Mouse (Mus musculus): ENCODE measurements around the gene Naa15.
"Not testable (repeated sequence)": the region's sequence is repeated elsewhere in the genome, so short reads cannot be mapped to it uniquely, and the experiment has no call there.

Gene Naa15

GRCm38 (mm10) chr3:51434364-51434763 is 19.4 kb downstream of the Naa15 start:
- DNase-seq (ENCODE audit: low spot score in 2 of 2): not testable (repeated sequence)

DNA sequence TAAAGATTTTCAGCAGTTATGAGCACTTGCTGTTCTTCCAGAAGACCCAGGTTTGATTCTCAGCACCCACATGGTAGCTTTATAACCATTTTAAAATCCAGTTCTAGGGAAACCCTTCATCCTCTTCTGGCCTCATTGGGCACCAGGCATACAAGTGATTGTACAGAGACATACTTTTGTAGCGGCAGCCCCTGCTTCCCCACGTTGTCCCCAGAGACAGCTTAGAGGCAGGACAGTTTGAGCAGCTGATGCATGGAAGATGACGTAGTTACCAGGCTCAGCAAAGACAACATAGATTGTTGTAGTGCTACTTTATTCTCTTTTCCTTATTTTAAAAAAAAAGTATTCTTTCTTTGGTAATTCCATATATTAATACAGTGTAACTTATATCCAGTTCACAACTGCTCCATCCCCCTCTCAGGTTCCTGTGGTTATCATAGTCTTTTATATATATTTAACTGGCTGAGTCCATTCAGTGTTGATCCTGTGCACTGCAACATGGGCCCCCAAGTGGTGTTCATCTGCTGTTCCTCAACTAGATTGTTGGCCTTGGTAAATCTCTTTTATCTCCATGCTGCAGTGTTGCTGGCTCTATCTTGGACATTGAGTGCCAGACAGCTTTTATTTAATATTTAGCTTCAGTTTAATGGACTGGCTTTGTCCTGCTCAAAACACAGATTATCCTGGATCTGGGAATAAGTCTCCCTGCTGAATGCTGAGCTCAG is 20.1 kb downstream of the Naa15 start:
- DNase-seq (ENCODE audit: low spot score in 2 of 2): no peak

- DNase-seq (ENCODE audit: low spot score in 2 of 2): no peak
Observed at GRCm38 (mm10) chr3:51468530-51468929, 53.6 kb downstream of the Naa15 start.

- no peak for DNase-seq (ENCODE audit: low spot score in 2 of 2)
Observed at GRCm38 (mm10) chr3:51475706-51476105, 60.8 kb downstream of the Naa15 start.

- no peak for DNase-seq (ENCODE audit: low spot score in 2 of 2)
Observed at GRCm38 (mm10) chr3:51479893-51480292, 64.9 kb downstream of the Naa15 start.

DNA sequence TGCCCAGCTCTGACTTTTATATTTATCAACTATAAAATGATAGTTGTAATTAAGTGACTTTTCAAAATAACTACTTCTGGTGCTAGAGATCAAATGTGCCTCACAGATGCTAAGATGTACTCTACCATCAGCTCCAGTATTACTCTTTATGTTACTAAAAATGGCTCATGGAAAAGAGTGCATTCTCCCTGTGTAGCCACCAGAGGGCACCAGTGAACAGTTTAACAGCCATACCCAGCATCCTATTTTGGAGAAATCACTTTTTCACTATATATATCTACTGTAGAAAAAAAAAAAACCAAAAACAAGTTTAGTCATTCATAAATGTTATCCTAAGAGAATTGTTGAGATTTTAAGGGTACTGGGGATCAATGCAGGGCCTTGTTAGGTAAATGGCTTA is 66.1 kb downstream of the Naa15 start:
- peak in 1 of 2 experiments; percentile 63 for DNase-seq (ENCODE audit: low spot score in 2 of 2)

GRCm38 (mm10) chr3:51481881-51482280 is 66.9 kb downstream of the Naa15 start:
- no peak for DNase-seq (ENCODE audit: low spot score in 2 of 2)

DNA sequence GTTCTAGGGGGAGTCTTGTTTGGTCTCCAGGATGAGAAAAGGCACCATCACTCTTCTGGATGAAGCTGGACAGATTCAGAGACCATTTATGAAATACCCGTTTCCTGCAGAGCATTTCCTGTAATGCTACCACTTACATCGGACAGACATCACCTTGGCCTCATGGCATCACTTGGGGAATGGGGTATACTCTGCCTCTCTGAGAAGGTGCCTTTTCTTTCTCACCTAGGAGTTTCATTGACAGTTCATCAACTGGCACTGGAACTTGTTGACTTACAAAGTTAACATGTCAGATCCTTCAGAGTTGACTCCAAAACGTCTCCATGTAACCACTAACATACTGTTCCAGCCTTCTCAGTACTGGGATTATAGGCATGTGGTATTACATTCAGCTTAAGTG is 67.8 kb downstream of the Naa15 start:
- DNase-seq (ENCODE audit: low spot score in 2 of 2): no peak

DNA sequence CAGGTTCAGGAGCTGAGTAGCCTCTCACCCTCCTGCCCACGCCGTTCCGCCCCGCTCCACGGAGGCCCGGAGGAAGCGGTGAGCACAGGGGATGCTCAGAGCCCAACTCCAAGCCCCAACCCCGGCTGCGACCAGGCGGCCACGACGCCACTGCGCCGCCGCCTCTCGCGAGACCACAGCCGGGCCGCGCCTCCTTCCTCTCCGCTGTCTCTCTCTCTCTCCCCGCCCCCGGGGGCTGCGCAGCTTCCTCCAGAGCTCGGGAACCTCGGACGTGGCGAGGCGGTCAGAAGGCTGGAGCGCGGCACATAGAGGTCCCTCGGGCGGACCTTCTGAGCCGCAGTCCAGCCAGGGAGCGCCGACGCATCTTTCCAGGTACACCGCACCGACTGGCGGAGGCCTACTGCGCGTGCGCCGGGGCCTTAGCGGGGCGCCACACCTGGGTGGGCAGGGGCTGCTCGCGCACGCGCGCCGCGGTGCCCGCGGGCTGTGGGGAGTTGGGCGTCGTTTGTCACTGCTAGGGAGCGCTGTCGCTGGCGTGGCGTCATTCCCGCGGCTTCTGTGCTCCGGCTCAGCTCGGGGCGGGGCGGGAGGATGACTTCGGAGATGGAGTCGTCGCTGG is 68.9 kb downstream of the Naa15 start, which contains the start of gene Rab33b:
Gene Rab33b, plus strand, starts transcription at position 180 of the 619 bp plus-strand sequence.
- DNase-seq (ENCODE audit: low spot score in 2 of 2): peak; percentile 96

DNA sequence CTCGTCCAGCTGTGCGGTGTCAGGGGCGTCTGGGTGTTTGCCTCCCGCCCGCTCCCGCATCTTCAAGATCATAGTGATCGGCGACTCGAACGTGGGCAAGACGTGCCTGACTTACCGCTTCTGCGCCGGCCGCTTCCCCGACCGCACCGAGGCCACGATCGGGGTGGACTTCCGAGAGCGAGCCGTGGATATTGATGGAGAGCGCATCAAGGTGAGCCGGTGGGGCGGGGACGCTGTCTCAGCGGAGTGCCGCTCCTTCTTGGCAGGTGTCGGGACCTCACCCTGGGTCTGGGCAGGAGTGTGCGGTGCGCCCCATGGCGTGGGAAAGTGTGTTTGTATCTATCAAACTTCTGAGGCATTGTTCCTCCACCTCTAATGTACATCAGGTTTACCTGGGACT is 69.4 kb downstream of the Naa15 start:
- no peak for DNase-seq (ENCODE audit: low spot score in 2 of 2)

- DNase-seq (ENCODE audit: low spot score in 2 of 2): no peak
Observed at GRCm38 (mm10) chr3:51485347-51485746, 70.4 kb downstream of the Naa15 start.

- DNase-seq (ENCODE audit: low spot score in 2 of 2): no peak
Observed at GRCm38 (mm10) chr3:51486491-51487195, 71.7 kb downstream of the Naa15 start.

DNA sequence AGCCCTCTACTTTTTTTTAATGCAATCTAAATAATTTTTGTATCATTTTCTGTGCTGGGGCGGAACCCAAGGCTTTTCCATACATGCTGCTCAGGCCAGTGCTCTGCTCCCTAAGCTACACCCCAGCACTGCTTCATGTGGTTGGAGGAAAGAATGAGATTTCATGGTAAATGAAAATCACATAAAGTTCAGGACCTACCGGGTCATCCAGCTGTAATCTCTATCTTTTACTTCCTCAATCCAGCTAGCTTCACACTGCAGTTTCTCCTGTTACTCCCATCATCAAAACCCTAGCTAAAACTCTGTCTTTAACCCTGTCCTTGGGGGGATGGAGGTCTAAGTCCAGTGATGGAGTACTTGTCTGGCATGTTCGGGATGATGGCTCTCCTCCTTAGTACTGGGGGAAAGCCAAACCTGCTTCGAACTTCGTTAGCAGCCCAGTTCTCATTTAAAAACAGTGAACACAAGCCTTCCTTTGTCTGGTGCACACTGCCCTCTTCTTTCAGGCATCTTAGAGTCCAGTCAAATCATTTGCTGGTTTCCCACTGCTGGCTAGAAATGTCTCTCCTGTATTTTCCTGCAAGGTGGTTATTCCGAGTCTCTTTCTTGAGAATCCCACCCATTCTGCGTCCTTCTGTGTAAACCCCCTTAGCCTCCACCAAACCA is 75.3 kb downstream of the Naa15 start:
- DNase-seq (ENCODE audit: low spot score in 2 of 2): no peak

- DNase-seq (ENCODE audit: low spot score in 2 of 2): no peak
Observed at GRCm38 (mm10) chr3:51493272-51493838, 78.4 kb downstream of the Naa15 start.

- DNase-seq (ENCODE audit: low spot score in 2 of 2): no peak
Observed at GRCm38 (mm10) chr3:51494466-51494865, 79.5 kb downstream of the Naa15 start.

DNA sequence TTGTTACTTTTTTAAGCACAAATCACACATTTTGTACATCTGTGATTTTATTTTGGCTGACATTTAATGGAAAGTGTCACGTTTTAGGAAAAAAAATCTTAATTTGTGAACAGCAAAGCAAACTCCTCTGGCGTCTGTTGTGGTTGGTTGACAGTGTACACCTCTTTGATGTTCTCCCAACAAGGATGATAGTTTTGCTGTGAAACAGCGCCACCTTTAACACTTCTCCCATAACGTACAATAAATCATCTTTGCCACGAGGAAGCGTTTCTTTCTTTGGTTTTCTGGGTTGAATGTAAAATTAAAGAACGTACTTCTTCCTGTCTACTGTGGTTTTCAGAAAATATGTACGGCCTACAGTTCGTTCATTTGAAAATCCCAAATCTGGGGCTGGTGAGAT is 80.7 kb downstream of the Naa15 start:
- no peak for DNase-seq (ENCODE audit: low spot score in 2 of 2)

- no peak for DNase-seq (ENCODE audit: low spot score in 2 of 2)
Observed at GRCm38 (mm10) chr3:51497978-51498377, 83.0 kb downstream of the Naa15 start.

GRCm38 (mm10) chr3:51498659-51499058 is 83.7 kb downstream of the Naa15 start:
- DNase-seq (ENCODE audit: low spot score in 2 of 2): no peak

- no peak for DNase-seq (ENCODE audit: low spot score in 2 of 2)
Observed at GRCm38 (mm10) chr3:51499876-51500275, 84.9 kb downstream of the Naa15 start.

DNA sequence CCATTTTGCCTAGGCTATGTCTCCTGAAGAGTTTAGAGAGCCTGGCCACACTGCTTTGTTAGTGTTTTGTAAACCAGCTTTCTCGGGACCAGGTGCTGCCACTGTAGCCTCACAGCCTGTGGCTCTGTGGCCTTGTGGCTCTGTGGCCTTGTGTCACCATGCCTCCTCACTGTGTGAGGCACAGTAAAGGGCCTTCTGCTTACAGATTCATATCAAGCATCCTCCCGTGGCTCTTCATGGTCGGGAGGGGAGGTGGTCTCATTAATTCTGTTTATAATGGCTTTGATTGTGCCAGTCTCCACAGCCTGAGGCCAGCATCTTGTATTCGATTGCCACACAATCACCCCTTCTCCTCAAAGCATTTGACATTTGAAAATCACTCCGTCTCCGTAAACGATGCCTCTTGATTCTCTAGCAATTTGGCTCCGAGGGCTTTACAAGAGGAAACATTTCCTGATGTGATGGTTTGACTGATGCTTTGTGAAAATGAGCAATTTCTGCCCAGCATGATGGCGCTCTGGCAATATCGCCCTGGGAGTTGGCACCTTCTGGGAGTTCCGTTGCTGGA is 89.5 kb downstream of the Naa15 start:
- DNase-seq (ENCODE audit: low spot score in 2 of 2): no peak

- DNase-seq (ENCODE audit: low spot score in 2 of 2): peak in 1 of 2 experiments; percentile 17
Observed at GRCm38 (mm10) chr3:51505465-51505864, 90.5 kb downstream of the Naa15 start.

All from cerebellum, postnatal 4 days (tissue).